Mouse (Mus musculus): ENCODE data around the gene Btn1a1. TPM values are rescaled to one million over a fixed set of nuclear protein-coding genes. Genes with fewer than 3 reads are reported as not detected.

Btn1a1 gene
- polyA plus RNA-seq, 1 experiment from 2014 or later, result not detected

DNA sequence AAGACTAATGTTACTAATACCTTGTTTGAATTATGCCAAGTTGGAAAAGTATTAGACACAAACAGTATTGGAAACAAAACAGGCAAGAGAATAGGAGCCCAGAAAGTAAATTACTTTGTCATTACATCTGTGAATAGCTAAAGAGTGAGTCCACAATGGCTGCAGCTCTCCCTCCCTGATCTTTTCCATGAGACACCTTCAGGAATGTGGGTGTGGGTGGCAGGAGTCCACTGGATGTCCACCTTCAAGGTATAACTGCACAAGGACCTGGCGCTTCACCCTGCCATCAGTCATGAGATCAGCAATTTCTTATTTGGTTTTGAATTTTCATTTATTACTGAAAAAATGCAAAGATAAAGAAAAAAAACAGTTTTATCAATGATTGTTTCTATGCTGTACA, 605 bp upstream of the Btn1a1 start:
- ATAC-seq (ENCODE audit: insufficient number of reproducible peaks, insufficient read depth, low FRiP score, low read depth), result no peak
- Histone ChIP-seq H3K4me3 (ENCODE audit: low read depth, low read length) (no peak overlapping the region), H3K27me3 (ENCODE audit: control insufficient read depth, insufficient read depth, low read length) (no peaks in the 10 kb centered on the region)

DNA sequence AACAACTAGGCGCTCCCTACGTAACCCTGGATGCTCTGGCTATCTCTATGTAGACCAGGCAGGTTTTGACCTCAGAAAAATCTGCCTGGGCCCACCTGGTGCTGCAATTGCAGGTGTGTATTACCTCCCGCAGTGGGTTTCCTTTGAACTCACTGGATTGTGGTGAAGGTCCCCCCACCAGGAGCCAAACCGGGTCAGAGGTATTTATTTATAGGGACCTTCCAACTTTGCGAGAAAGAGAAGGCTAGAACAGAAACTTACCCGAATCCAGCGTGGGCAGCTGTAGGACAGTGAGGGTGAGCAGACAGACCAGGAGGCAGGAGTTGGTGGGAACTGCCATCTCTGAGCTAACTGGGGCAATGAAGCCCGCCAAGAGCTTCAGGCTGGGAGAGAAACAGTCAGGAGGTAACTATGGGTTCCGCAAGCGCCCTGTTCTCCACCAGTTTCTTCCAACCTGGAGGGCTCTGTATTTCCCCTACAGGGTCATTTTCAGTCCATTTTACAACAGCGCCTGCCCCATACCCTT, 797 bp downstream of the Btn1a1 start:
- WGBS, result 9% methylated on average over 11 of the region's 11 CpGs
- Histone ChIP-seq H3K27me3 (ENCODE audit: control insufficient read depth, insufficient read depth, low read length) (no peaks in the 10 kb centered on the region), H3K9ac (replicated peaks; ENCODE audit: low read depth, low read length) (peak overlapping the region; percentile 1; the same call in 1 of the 2 replicates), H3K4me1 (ENCODE audit: control insufficient read depth, insufficient read depth, low read length) (0 out of 2 replicates have a peak, but pooled peaks cover 3% of the 10 kb centered on the region), H3K4me3 (ENCODE audit: low read depth, low read length) (peak overlapping the region; percentile 56), H3K9me3 (ENCODE audit: control insufficient read depth, low read depth, low read length) (no peaks in the 10 kb centered on the region), H3K27ac (ENCODE audit: low read length) (no peak overlapping the region), H3K36me3 (ENCODE audit: control insufficient read depth, insufficient read depth, low read length) (no peaks in the 10 kb centered on the region), H3K4me2 (replicated peaks; ENCODE audit: low read depth, low read length) (peak overlapping the region; percentile 62)
- no peak for ATAC-seq (ENCODE audit: insufficient number of reproducible peaks, insufficient read depth, low FRiP score, low read depth)

More for the DNA sequence above, 605 bp upstream of the Btn1a1 start:
- peak overlapping the region; percentile 62; the same call in 1 of the 2 replicates for H3K4me2 ChIP-seq (replicated peaks; ENCODE audit: low read depth, low read length)
- H3K27ac ChIP-seq (ENCODE audit: low read length), result no peak overlapping the region
- 0 out of 2 replicates have a peak, but pooled peaks cover 3% of the 10 kb centered on the region for H3K4me1 ChIP-seq (ENCODE audit: control insufficient read depth, insufficient read depth, low read length)
- no peaks in the 10 kb centered on the region for H3K36me3 ChIP-seq (ENCODE audit: control insufficient read depth, insufficient read depth, low read length)
- no peak overlapping the region for H3K9ac ChIP-seq (replicated peaks; ENCODE audit: low read depth, low read length)
- WGBS, result 72% methylated on average over 1 of the region's 1 CpGs
- H3K9me3 ChIP-seq (ENCODE audit: control insufficient read depth, low read depth, low read length), result no peaks in the 10 kb centered on the region

DNA sequence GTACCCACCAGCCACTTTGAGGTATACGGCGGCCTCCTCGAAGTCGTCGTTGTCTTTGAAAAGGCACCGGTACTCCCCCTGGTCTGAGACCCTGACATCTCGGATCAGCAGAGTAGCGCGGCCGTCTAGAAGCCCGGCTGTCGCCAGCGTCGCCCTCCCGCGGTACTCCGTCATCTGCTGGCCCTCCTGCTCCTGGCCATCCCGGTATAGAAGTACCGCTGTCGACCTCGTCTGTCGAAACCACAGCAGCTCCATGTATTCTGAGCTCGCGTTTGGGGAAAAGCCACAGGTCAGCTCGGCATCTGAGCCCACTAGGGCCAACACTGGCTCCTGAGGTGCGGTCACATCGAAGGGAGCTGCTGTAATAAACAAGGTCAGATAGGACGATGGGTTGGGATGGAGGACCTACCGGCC, 1.5 kb downstream of the Btn1a1 start:
- Histone ChIP-seq H3K36me3 (ENCODE audit: control insufficient read depth, insufficient read depth, low read length) (no peaks in the 10 kb centered on the region), H3K4me1 (ENCODE audit: control insufficient read depth, insufficient read depth, low read length) (0 out of 2 replicates have a peak, but pooled peaks cover 3% of the 10 kb centered on the region), H3K9ac (replicated peaks; ENCODE audit: low read depth, low read length) (peak overlapping the region; percentile 31; the same call in 1 of the 2 replicates), H3K9me3 (ENCODE audit: control insufficient read depth, low read depth, low read length) (no peaks in the 10 kb centered on the region), H3K27me3 (ENCODE audit: control insufficient read depth, insufficient read depth, low read length) (no peaks in the 10 kb centered on the region), H3K4me2 (replicated peaks; ENCODE audit: low read depth, low read length) (peak overlapping the region; percentile 62), H3K27ac (ENCODE audit: low read length) (no peak overlapping the region), H3K4me3 (ENCODE audit: low read depth, low read length) (peak overlapping the region; percentile 56)
- WGBS, result under 1% methylated on average over 29 of the region's 29 CpGs
- ATAC-seq (ENCODE audit: insufficient number of reproducible peaks, insufficient read depth, low FRiP score, low read depth), result no peak

DNA sequence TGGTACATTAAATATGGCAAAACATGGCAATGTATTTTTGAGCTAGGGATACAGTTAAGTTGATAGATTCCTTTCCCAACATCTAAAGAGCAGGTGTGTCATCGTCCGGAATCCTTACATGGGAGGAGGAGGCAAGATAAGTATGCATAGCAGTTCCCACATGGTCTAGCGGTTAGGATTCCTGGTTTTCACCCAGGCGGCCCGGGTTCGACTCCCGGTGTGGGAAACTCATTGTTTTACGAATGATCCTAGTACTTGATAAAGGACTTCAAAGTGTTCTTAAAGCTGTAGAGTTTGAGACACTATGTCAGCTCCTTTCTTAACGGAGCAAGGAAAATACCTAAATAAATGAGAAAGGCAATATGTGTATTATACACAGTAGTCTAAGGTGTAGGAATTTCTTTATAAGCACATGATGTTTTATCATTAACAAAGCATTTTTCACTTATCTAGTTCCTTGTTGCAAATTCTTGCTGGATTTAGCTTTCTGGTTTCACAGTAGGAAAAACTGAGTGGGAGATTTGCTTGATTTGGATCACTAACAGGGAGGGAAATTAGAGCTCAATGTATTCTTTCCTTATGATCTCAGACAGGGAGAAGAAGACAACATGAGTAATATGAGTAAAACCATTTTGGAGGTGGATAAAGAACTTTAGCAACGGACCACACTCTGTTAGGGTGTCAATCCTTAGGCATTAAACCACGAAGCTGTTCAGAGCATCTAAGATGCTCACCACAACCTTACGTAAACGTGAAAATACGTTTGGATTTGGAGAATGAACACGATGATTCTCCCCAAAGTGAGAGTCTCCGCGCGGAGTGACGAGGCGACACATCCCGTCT, 2.1 kb downstream of the Btn1a1 start:
- Histone ChIP-seq H3K4me1 (ENCODE audit: control insufficient read depth, insufficient read depth, low read length) (0 out of 2 replicates have a peak, but pooled peaks cover 3% of the 10 kb centered on the region), H3K4me3 (ENCODE audit: low read depth, low read length) (peak overlapping the region; percentile 56), H3K27me3 (ENCODE audit: control insufficient read depth, insufficient read depth, low read length) (no peaks in the 10 kb centered on the region), H3K9ac (replicated peaks; ENCODE audit: low read depth, low read length) (peak overlapping the region; percentile 31; the same call in 1 of the 2 replicates), H3K27ac (ENCODE audit: low read length) (no peak overlapping the region), H3K4me2 (replicated peaks; ENCODE audit: low read depth, low read length) (peak overlapping the region; percentile 62), H3K36me3 (ENCODE audit: control insufficient read depth, insufficient read depth, low read length) (no peaks in the 10 kb centered on the region), H3K9me3 (ENCODE audit: control insufficient read depth, low read depth, low read length) (no peaks in the 10 kb centered on the region)
- peak; percentile 77 for ATAC-seq (ENCODE audit: insufficient number of reproducible peaks, insufficient read depth, low FRiP score, low read depth)
- 2% methylated on average over 21 of the region's 21 CpGs for WGBS

DNA sequence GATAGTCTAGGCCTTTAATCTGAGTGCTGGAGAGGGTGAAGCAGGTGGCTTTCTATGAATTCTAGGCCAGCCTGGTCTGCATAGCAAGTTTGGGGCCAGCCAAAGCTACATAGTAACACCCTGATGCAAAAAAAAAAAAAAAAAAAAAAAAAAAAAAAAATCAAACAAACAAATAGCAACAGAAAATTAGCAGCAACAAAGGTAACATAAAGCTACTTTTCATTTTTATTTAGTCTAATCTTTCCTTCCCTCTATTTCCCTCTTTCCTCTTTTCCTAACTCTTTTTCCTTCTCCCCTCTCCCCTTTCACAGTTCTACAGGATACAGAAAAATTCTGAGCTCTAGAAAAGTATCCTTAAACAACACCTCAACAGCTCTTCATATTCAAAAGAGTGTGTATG, 3.0 kb downstream of the Btn1a1 start:
- ATAC-seq (ENCODE audit: insufficient number of reproducible peaks, insufficient read depth, low FRiP score, low read depth), result no peak
- Histone ChIP-seq H3K9me3 (ENCODE audit: control insufficient read depth, low read depth, low read length) (no peaks in the 10 kb centered on the region), H3K27me3 (ENCODE audit: control insufficient read depth, insufficient read depth, low read length) (no peaks in the 10 kb centered on the region), H3K4me2 (replicated peaks; ENCODE audit: low read depth, low read length) (no peak overlapping the region), H3K4me1 (ENCODE audit: control insufficient read depth, insufficient read depth, low read length) (0 out of 2 replicates have a peak, but pooled peaks cover 3% of the 10 kb centered on the region), H3K36me3 (ENCODE audit: control insufficient read depth, insufficient read depth, low read length) (no peaks in the 10 kb centered on the region), H3K4me3 (ENCODE audit: low read depth, low read length) (no peak overlapping the region), H3K27ac (ENCODE audit: low read length) (no peak overlapping the region), H3K9ac (replicated peaks; ENCODE audit: low read depth, low read length) (no peak overlapping the region)

DNA sequence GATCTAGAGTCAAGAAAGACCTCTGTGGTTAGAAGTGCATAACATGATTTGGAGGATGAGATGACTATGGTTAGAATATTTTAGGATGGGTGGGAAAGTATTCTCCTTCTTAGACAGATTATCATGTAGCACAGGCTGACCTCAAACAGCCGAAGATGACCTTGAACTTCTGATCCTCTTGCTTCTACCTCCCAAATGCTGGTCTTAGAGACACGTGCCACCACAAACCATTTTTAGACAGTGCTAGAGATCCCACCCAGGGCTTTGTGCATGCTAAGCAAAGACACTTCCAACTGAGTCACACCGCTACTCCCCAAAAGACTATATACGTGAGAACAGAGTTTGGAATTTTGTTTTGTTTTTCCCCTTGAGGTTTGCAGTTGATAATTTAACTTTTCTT, 3.6 kb downstream of the Btn1a1 start:
- no peaks in the 10 kb centered on the region for H3K9me3 ChIP-seq (ENCODE audit: control insufficient read depth, low read depth, low read length)
- H3K36me3 ChIP-seq (ENCODE audit: control insufficient read depth, insufficient read depth, low read length), result no peaks in the 10 kb centered on the region

DNA sequence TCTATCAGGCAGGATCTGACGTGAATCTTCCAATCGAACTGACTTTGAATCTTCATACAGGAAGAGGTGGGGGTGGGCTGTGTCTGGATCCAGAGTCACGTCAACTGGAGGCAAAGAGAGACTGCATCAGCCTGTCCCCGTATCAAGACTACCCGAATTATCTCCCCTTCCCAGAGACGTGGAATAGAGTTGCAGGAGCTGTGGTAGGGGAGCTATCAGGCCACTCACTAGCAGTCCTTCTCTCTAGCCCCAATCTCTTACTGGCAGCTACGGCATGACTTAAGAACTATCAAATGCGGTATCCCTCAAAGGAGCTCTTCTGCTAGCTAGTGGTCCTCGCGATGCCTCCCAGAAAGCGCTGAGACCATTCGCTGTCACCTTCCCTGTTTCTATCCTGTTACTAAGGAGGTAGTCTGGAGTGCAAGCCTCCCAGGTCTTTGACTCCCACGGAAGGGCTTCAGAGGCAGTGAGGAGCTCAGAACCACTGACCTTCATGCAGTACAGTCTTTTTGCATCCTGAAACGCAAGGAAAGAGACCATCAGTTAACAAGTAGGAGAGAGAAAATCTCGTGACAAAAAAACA, 6.3 kb downstream of the Btn1a1 start:
- H3K4me1 ChIP-seq (ENCODE audit: control insufficient read depth, insufficient read depth, low read length), result no peaks in the 10 kb centered on the region
- H3K36me3 ChIP-seq (ENCODE audit: control insufficient read depth, insufficient read depth, low read length), result no peaks in the 10 kb centered on the region
- 24% methylated on average over 15 of the region's 15 CpGs for WGBS
- H3K27ac ChIP-seq (ENCODE audit: low read length), result no peak overlapping the region
- no peak overlapping the region for H3K9ac ChIP-seq (replicated peaks; ENCODE audit: low read depth, low read length)
- no peaks in the 10 kb centered on the region for H3K27me3 ChIP-seq (ENCODE audit: control insufficient read depth, insufficient read depth, low read length)
- no peak for ATAC-seq (ENCODE audit: insufficient number of reproducible peaks, insufficient read depth, low FRiP score, low read depth)
- H3K4me3 ChIP-seq (ENCODE audit: low read depth, low read length), result no peak overlapping the region
- no peak overlapping the region for H3K4me2 ChIP-seq (replicated peaks; ENCODE audit: low read depth, low read length)
- no peaks in the 10 kb centered on the region for H3K9me3 ChIP-seq (ENCODE audit: control insufficient read depth, low read depth, low read length)

More for the DNA sequence above, 3.6 kb downstream of the Btn1a1 start:
- H3K27ac ChIP-seq (ENCODE audit: low read length), result no peak overlapping the region
- no peak for ATAC-seq (ENCODE audit: insufficient number of reproducible peaks, insufficient read depth, low FRiP score, low read depth)
- no peak overlapping the region for H3K4me3 ChIP-seq (ENCODE audit: low read depth, low read length)
- H3K4me2 ChIP-seq (replicated peaks; ENCODE audit: low read depth, low read length), result no peak overlapping the region
- no peaks in the 10 kb centered on the region for H3K27me3 ChIP-seq (ENCODE audit: control insufficient read depth, insufficient read depth, low read length)
- H3K9ac ChIP-seq (replicated peaks; ENCODE audit: low read depth, low read length), result no peak overlapping the region
- WGBS, result 85% methylated on average over 4 of the region's 4 CpGs
- 0 out of 2 replicates have a peak, but pooled peaks cover 3% of the 10 kb centered on the region for H3K4me1 ChIP-seq (ENCODE audit: control insufficient read depth, insufficient read depth, low read length)

DNA sequence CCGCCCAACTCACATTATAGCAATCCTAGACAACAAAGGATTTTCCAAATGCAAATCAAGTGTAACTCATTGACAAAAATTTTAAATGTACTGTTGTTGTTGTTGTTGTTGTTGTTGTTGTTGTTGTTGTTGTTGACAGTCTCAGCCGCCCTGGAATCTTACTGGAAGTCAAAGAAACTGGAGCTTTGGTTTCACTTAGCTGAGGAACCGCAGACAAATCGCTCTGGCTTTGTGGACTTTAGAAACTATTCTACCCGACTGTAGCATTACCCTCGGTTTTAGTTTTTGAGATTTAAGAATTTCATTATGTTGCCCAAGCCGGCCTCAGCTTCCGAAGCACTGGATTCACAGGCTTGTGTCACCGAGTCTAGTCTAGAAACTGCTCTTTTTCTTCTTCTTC, 11.8 kb downstream of the Btn1a1 start:
- Histone ChIP-seq H3K4me2 (replicated peaks; ENCODE audit: low read depth, low read length) (peak overlapping the region; percentile 35), H3K9me3 (ENCODE audit: control insufficient read depth, low read depth, low read length) (no peaks in the 10 kb centered on the region), H3K9ac (replicated peaks; ENCODE audit: low read depth, low read length) (peak overlapping the region; percentile 53), H3K36me3 (ENCODE audit: control insufficient read depth, insufficient read depth, low read length) (no peaks in the 10 kb centered on the region), H3K27me3 (ENCODE audit: control insufficient read depth, insufficient read depth, low read length) (no peaks in the 10 kb centered on the region), H3K4me1 (ENCODE audit: control insufficient read depth, insufficient read depth, low read length) (no peaks in the 10 kb centered on the region), H3K27ac (ENCODE audit: low read length) (peak overlapping the region; percentile 87), H3K4me3 (ENCODE audit: low read depth, low read length) (peak overlapping the region; percentile 63)
- ATAC-seq (ENCODE audit: insufficient number of reproducible peaks, insufficient read depth, low FRiP score, low read depth), result no peak
- 1% methylated on average over 9 of the region's 9 CpGs for WGBS
